Mouse (Mus musculus): ENCODE data around the gene Glyctk. TPM values are rescaled to one million over a fixed set of nuclear protein-coding genes. Genes with fewer than 3 reads are reported as not detected.

Glyctk gene
- polyA plus RNA-seq, 1 experiment from 2014 or later, result 3.0 TPM

DNA sequence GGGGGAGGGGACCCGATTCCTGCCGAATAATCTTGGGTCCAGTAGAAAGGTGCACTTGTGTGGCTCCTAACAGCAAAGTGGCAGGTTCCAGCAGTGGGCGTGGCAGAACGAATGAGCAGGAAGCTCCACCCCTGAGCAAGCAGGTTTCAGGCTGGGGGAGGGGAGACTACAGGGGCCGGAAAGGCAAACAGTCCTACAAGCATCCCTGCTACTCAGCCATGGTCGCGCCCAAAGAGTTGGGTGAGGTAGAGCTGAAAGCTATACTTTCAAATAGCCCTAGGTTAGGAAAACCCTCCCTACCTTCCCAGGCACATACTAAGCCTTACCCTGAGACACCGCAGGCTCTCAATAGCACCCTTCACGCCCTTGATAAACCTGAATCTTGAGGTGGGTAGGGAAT lies 51.7 kb downstream of the Glyctk start:
- Histone ChIP-seq H3K4me2 (replicated peaks) (no peak overlapping the region), H3K4me1 (no peaks in the 10 kb centered on the region)
- 75% methylated on average over 9 of the region's 9 CpGs for WGBS

DNA sequence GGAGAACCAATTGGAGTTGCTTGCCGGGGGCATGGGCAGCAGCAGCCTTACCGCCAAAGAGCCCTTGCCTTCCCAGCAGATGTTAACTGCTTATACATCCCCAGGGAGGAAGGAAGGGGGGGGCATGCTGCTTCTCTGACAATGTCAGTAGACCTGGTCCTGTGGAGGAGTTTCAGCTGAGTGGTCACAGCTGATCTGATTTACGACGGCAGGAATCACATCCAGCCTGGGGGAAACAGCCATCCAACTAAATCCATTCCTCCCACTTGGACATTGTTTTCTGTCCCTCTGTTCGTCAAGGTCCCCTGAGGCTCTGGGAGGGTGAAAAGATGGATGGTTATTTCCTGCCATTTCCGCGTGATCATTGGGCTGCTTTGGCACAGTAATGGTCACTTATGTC lies 53.5 kb downstream of the Glyctk start:
- no peaks in the 10 kb centered on the region for H3K36me3 ChIP-seq
- no peak overlapping the region for H3K9ac ChIP-seq
- 82% methylated on average over 7 of the region's 7 CpGs for WGBS
- H3K27me3 ChIP-seq, result no peaks in the 10 kb centered on the region
- no peak for ATAC-seq (ENCODE audit: insufficient number of reproducible peaks, low FRiP score, low TSS enrichment, low read depth)
- H3K4me1 ChIP-seq, result no peaks in the 10 kb centered on the region
- no peaks in the 10 kb centered on the region for H3K9me3 ChIP-seq (replicated peaks)
- no peak overlapping the region for H3K4me3 ChIP-seq (replicated peaks)
- H3K27ac ChIP-seq (replicated peaks), result no peak overlapping the region
- H3K4me2 ChIP-seq (replicated peaks), result no peak overlapping the region

More for the DNA sequence above, 51.7 kb downstream of the Glyctk start:
- Histone ChIP-seq H3K36me3 (no peaks in the 10 kb centered on the region), H3K27ac (replicated peaks) (no peak overlapping the region), H3K4me3 (replicated peaks) (no peak overlapping the region), H3K9ac (no peak overlapping the region), H3K9me3 (replicated peaks) (no peaks in the 10 kb centered on the region), H3K27me3 (no peaks in the 10 kb centered on the region)
- ATAC-seq (ENCODE audit: insufficient number of reproducible peaks, low FRiP score, low TSS enrichment, low read depth), result no peak

MicroRNAs encoded within 50 kb of the gene (microRNA counts, 519-probe panel; counts per million panel counts)
- 4,628 counts per million, percentile 98 among the panel's probes with 10 or more counts for microRNA mmu-let-7g

Small RNAs within 50 kb of the gene (microRNA-seq; reads per million reads assigned to microRNA genes)
- 4.7 reads per million, percentile 19 among the genes with 10 or more reads in this experiment for gene Mir135a-1 (ENCODE audit: borderline number of aligned reads)
- 57,226 reads per million, percentile 99 among the genes with 10 or more reads in this experiment for gene Mirlet7g (ENCODE audit: borderline number of aligned reads)

Other genes with a start within 250 kb of the Glyctk start
- gene Col6a5, start 197.5 kb downstream of the Glyctk start, polyA plus RNA-seq (2015; fragmentation: Nextera tagmentation; extraction: Ambion mirVana), result 0.05 and 0.15 TPM in 2 replicates
- 0.39 and 0.59 TPM in 2 replicates for gene Col6a4, start 61.4 kb downstream of the Glyctk start, polyA plus RNA-seq (2015; fragmentation: Nextera tagmentation; extraction: Ambion mirVana)
- 22.3 and 24.2 TPM in 2 replicates for gene Wdr82, start 12.8 kb upstream of the Glyctk start, polyA plus RNA-seq (2015; fragmentation: Nextera tagmentation; extraction: Ambion mirVana)
- gene Ppm1m, start 41.6 kb upstream of the Glyctk start, polyA plus RNA-seq (2015; fragmentation: Nextera tagmentation; extraction: Ambion mirVana), result 55.8 and 57.1 TPM in 2 replicates
- 57.2 and 64.1 TPM in 2 replicates for gene Twf2, start 45.0 kb upstream of the Glyctk start, polyA plus RNA-seq (2015; fragmentation: Nextera tagmentation; extraction: Ambion mirVana)
- gene Tlr9, start 64.5 kb upstream of the Glyctk start, polyA plus RNA-seq (2015; fragmentation: Nextera tagmentation; extraction: Ambion mirVana), result 0.07 and 0.28 TPM in 2 replicates
- 107 and 109 TPM in 2 replicates for gene Alas1, start 90.5 kb upstream of the Glyctk start, polyA plus RNA-seq (2015; fragmentation: Nextera tagmentation; extraction: Ambion mirVana)
- gene Poc1a, start 122.9 kb upstream of the Glyctk start, polyA plus RNA-seq (2015; fragmentation: Nextera tagmentation; extraction: Ambion mirVana), result 22.4 and 32.8 TPM in 2 replicates
- gene Dusp7, start 210.5 kb upstream of the Glyctk start, polyA plus RNA-seq (2015; fragmentation: Nextera tagmentation; extraction: Ambion mirVana), result 42.3 and 44.2 TPM in 2 replicates

All from embryonic facial prominence, embryonic 15.5 days (tissue).